Mouse (Mus musculus): ENCODE measurements around the gene Lemd1.

DNA sequence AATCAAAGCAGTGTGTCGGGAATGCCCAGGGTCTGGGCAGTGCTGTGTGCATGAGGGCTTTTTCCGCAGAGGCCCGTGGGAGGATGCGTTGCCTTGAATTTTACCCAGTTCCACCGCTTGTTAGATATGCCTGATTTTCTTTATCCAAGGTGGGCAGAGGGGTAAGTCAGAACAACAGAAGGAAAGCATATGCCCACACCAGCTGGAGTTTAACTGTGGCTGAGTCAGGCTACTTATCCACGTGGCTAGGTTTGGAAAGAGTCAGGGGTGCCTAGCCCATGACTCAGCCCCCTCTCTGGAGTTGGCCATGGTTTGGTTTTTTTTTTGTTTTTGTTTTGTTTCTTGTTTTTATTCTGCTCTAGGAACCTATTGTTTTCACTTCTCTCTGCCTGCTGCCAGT is 8.0 kb downstream of the Lemd1 start:
- TF ChIP-seq CTCF (IDR thresholded peaks at IDR 0.05) = no peak
- TF ChIP-seq EP300 (IDR thresholded peaks at IDR 0.05) = no peak

Measured in lung, postnatal 0 days (tissue).